Mouse (Mus musculus) megakaryocyte, embryonic 14.5 days (primary cell): ENCODE results near the gene Itm2c. TPM values are rescaled to one million over a fixed set of nuclear protein-coding genes. Genes with fewer than 3 reads are reported as not detected.

Source experiments
- H3K27me3 ChIP-seq: replicated peaks from 2 replicates; pipeline ENCODE3; 2012; ENCODE audit warnings: inconsistent platforms
- H3K36me3 ChIP-seq: replicated peaks from 2 replicates; pipeline ENCODE3; 2012; ENCODE audit warnings: low read length, inconsistent platforms, mixed read lengths
- H3K4me1 ChIP-seq: 2 replicates; pipeline ENCODE4 v1.6.1; 2012; ENCODE audit warnings: inconsistent platforms
- H3K4me3 ChIP-seq: replicated peaks from 2 replicates; pipeline ENCODE3; 2012; ENCODE audit warnings: moderate library complexity, mild to moderate bottlenecking, inconsistent platforms
- H3K9me3 ChIP-seq: 2 replicates; pipeline ENCODE4 v1.6.1; 2012; ENCODE audit warnings: inconsistent platforms
- FLI1 ChIP-seq: IDR thresholded peaks from 2 replicates; pipeline ENCODE4 v1.6.1; 2012; ENCODE audit warnings: low read length, inconsistent platforms, mixed read lengths
- GATA1 ChIP-seq: IDR thresholded peaks from 3 replicates; pipeline ENCODE4 v1.6.1; 2012; ENCODE audit warnings: mixed read lengths, low read length, inconsistent platforms, borderline replicate concordance
- polyA plus RNA-seq: library from polyadenylated mRNA; stranded (reverse); fragments of >175 nt; gene quantifications from 2 replicates; pipeline ENCODE4 v1.2.3, GENCODE M21; 2012; ENCODE audit warnings: low replicate concordance; ENCODE audit not compliant: insufficient read depth

Itm2c gene
- polyA plus RNA-seq = 10.0 and 50.2 TPM in 2 replicates

GRCm38 (mm10) chr1:85894231-85894747 lies at the start of gene Itm2c:
Gene Itm2c, plus strand, starts transcription at chr1:85894281.
- H3K36me3 ChIP-seq = no peaks in the 10 kb centered on the region

GRCm38 (mm10) chr1:85844981-85845380 lies 49.1 kb upstream of the Itm2c start:
- peaks cover 96% of the 10 kb centered on the region for H3K36me3 ChIP-seq
- H3K27me3 ChIP-seq = no peaks in the 10 kb centered on the region
- H3K9me3 ChIP-seq = no peaks in the 10 kb centered on the region
- H3K4me3 ChIP-seq = no peak overlapping the region
- H3K4me1 ChIP-seq = peaks cover 36% of the 10 kb centered on the region
- TF ChIP-seq GATA1 (no peak), FLI1 (no peak)

More at GRCm38 (mm10) chr1:85894231-85894747, at the start of gene Itm2c:
- Histone ChIP-seq H3K27me3 (peaks cover 8% of the 10 kb centered on the region), H3K4me1 (peaks cover 58% of the 10 kb centered on the region), H3K4me3 (peak within 1 kb of the TSS; percentile 96), H3K9me3 (0 out of 2 replicates have a peak, but pooled peaks cover 3% of the 10 kb centered on the region)
- no peak for TF ChIP-seq FLI1
- no peak for TF ChIP-seq GATA1

- peaks cover 31% of the 10 kb centered on the region for H3K4me1 ChIP-seq
- no peak overlapping the region for H3K4me3 ChIP-seq
- no peaks in the 10 kb centered on the region for H3K9me3 ChIP-seq
- peaks cover 96% of the 10 kb centered on the region for H3K36me3 ChIP-seq
- TF ChIP-seq GATA1 = no peak
- TF ChIP-seq FLI1 = no peak
- H3K27me3 ChIP-seq = no peaks in the 10 kb centered on the region
These were observed 48.6 kb upstream of the Itm2c start for GRCm38 (mm10) chr1:85845476-85845875.

- Histone ChIP-seq H3K36me3 (peaks cover 94% of the 10 kb centered on the region), H3K4me3 (no peak overlapping the region), H3K27me3 (no peaks in the 10 kb centered on the region), H3K9me3 (no peaks in the 10 kb centered on the region), H3K4me1 (peaks cover 18% of the 10 kb centered on the region)
- no peak for TF ChIP-seq FLI1
- no peak for TF ChIP-seq GATA1
These were observed 45.1 kb upstream of the Itm2c start for GRCm38 (mm10) chr1:85849016-85849415.

GRCm38 (mm10) chr1:85850851-85851250 lies 43.2 kb upstream of the Itm2c start:
- H3K27me3 ChIP-seq = no peaks in the 10 kb centered on the region
- H3K36me3 ChIP-seq = peaks cover 81% of the 10 kb centered on the region
- TF ChIP-seq GATA1 (no peak), FLI1 (no peak)
- H3K4me1 ChIP-seq = peaks cover 3% of the 10 kb centered on the region; the same call in 1 of the 2 replicates
- H3K4me3 ChIP-seq = no peak overlapping the region
- no peaks in the 10 kb centered on the region for H3K9me3 ChIP-seq

GRCm38 (mm10) chr1:85852996-85853689 lies 40.9 kb upstream of the Itm2c start:
- H3K27me3 ChIP-seq = no peaks in the 10 kb centered on the region
- TF ChIP-seq GATA1 = no peak
- TF ChIP-seq FLI1 = no peak
- no peaks in the 10 kb centered on the region; the same call in 1 of the 2 replicates for H3K4me1 ChIP-seq
- H3K9me3 ChIP-seq = no peaks in the 10 kb centered on the region
- H3K4me3 ChIP-seq = no peak overlapping the region
- peaks cover 59% of the 10 kb centered on the region for H3K36me3 ChIP-seq

- Histone ChIP-seq H3K4me3 (no peak overlapping the region), H3K36me3 (peaks cover 52% of the 10 kb centered on the region), H3K9me3 (no peaks in the 10 kb centered on the region), H3K27me3 (no peaks in the 10 kb centered on the region), H3K4me1 (no peaks in the 10 kb centered on the region; the same call in 1 of the 2 replicates)
- no peak for TF ChIP-seq FLI1
These were observed 40.2 kb upstream of the Itm2c start for GRCm38 (mm10) chr1:85853865-85854264.

- H3K9me3 ChIP-seq = no peaks in the 10 kb centered on the region
- H3K4me3 ChIP-seq = no peak overlapping the region
- no peaks in the 10 kb centered on the region for H3K27me3 ChIP-seq
- no peaks in the 10 kb centered on the region; the same call in 1 of the 2 replicates for H3K4me1 ChIP-seq
- peaks cover 46% of the 10 kb centered on the region for H3K36me3 ChIP-seq
- TF ChIP-seq GATA1 (no peak), FLI1 (no peak)
These were observed 39.6 kb upstream of the Itm2c start for GRCm38 (mm10) chr1:85854475-85854874.

GRCm38 (mm10) chr1:85856266-85856665 lies 37.8 kb upstream of the Itm2c start:
- no peaks in the 10 kb centered on the region; the same call in 1 of the 2 replicates for H3K4me1 ChIP-seq
- H3K27me3 ChIP-seq = no peaks in the 10 kb centered on the region
- no peak overlapping the region for H3K4me3 ChIP-seq
- peaks cover 9% of the 10 kb centered on the region for H3K9me3 ChIP-seq
- H3K36me3 ChIP-seq = peaks cover 30% of the 10 kb centered on the region
- TF ChIP-seq GATA1 (no peak), FLI1 (no peak)

GRCm38 (mm10) chr1:85857261-85857754 lies 36.8 kb upstream of the Itm2c start:
- Histone ChIP-seq H3K27me3 (no peaks in the 10 kb centered on the region), H3K9me3 (peaks cover 19% of the 10 kb centered on the region), H3K36me3 (peaks cover 20% of the 10 kb centered on the region), H3K4me1 (no peaks in the 10 kb centered on the region; the same call in 1 of the 2 replicates), H3K4me3 (peak overlapping the region; percentile 10)
- TF ChIP-seq FLI1 (no peak), GATA1 (no peak)
